Mouse (Mus musculus): ENCODE measurements around the gene Kmt5a. TPM values are rescaled to one million over a fixed set of nuclear protein-coding genes. Genes with fewer than 3 reads are reported as not detected.
"Not testable (repeated sequence)": the region's sequence is repeated elsewhere in the genome, so short reads cannot be mapped to it uniquely, and the experiment has no call there.

The Kmt5a gene
- total RNA-seq, 2 experiments from 2014 or later: 66.3 to 73.0 TPM

DNA sequence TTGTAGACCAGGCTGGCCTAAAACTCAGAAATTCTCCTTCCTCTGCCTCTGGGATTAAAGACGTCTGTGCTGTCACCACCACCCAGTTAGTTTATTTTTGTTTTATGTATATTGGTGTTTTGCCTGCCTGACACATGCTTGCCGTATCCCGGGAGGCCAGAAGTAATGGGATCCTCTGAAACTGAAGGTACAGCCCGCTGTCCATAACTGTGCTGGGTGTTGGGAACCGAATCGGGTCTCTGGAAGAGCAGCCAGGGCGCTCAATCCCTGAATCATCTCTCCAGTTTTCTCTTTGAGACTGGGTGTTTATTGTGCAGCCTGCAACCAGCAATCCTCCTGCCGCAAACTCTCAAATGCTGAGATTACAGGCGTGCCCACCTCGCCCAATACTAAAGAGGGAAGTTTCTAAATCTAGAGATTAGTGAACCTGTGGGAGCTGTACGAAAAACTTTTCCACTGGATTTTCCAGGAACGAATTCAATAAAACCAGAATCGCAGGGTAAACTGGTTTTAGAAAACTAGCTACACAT lies 42.8 kb downstream of the Kmt5a start:
- DNase-seq (ENCODE audit: low spot score in 2 of 2): no peak

GRCm38 (mm10) chr5:124482966-124483654 lies 43.4 kb downstream of the Kmt5a start, which contains the start of gene Snrnp35:
Gene Snrnp35, plus strand, starts transcription at chr5:124483134.
- DNase-seq (ENCODE audit: low spot score in 2 of 2): peak; percentile 80 to 89

GRCm38 (mm10) chr5:124483655-124484396 lies 44.1 kb downstream of the Kmt5a start:
- DNase-seq (ENCODE audit: low spot score in 2 of 2): no peak

GRCm38 (mm10) chr5:124485654-124486053 lies 45.9 kb downstream of the Kmt5a start:
- DNase-seq (ENCODE audit: low spot score in 2 of 2): no peak

DNA sequence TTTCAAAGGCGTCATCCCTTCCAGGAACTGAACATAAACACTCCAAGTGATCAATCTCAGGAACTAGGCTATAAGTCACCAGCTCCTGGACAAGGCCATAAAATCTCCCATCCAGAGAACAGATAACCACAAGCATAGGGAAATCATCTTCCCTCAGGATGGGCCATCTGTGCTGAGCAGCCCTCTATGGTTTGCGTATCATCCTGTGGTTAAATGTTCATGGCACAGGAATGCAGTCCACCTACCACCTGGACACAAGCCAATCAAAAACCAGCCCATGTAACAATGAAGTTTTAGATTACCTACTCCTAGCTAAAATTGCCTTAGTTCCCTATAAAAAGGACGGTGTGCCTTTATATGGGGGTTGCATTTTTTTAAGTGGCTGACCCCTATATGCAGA lies 49.2 kb downstream of the Kmt5a start:
- DNase-seq (ENCODE audit: low spot score in 2 of 2): no peak

- DNase-seq (ENCODE audit: low spot score in 2 of 2): no peak
Observed at GRCm38 (mm10) chr5:124491732-124492131, 52.0 kb downstream of the Kmt5a start.

DNA sequence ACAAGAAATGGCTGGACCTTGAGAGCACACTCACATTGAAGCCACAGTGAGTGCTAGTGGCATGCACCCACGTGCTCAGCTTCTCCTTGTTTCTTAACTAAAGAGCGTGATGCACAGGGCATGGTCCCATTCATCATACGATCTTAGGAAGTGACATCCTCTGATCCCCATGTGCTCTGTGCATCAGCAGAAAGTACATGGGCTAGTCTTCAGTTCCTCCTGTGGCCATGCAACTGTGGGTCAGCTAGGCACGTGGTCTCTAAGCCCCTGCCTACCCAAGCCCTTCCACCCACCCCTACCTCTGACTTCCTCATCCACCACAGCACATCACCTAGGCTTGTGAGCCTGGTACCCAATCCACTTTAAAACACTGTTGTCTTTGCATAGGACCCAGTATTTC lies 52.9 kb downstream of the Kmt5a start:
- DNase-seq (ENCODE audit: low spot score in 2 of 2): no peak

DNA sequence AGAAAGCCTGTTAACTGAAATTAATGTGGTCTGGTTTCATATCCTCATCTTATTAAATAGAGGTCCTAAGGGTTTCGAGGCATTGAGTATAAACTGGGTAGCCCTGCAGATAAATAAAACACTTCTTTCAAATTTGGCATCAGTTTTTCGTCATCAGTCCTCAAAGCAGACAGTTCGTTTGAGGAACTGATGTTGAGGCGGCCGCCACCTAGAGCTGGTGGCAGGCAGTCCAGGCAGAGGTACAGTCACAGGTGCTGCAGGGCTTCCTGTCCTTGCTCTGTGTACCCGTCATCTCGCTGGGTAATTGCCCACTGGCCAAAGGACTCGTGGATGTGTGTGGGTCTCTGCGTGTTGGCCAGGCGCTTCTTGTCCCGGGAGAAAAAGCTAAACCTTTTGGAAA lies 53.7 kb downstream of the Kmt5a start:
- no peak for DNase-seq (ENCODE audit: low spot score in 2 of 2)

DNA sequence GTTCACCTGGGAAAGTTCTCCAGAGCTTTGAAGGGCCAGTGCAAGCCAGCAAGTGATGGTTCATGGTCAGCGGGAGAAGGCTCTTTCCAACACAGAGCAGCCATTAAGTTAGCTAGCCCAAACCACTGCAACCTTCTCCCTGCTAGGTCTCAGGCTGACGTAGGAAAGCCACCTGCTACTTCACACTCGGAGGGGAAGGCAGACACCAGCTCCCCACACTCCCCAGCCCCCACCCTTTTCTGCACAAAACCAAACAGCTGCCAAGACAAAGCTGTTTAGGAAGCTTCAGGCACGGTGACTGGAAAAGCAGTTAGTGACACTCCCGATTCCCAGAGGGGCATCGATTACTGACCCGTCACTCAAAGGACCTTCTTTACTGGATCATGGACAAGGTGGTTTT lies 55.8 kb downstream of the Kmt5a start:
- DNase-seq (ENCODE audit: low spot score in 2 of 2): no peak

DNA sequence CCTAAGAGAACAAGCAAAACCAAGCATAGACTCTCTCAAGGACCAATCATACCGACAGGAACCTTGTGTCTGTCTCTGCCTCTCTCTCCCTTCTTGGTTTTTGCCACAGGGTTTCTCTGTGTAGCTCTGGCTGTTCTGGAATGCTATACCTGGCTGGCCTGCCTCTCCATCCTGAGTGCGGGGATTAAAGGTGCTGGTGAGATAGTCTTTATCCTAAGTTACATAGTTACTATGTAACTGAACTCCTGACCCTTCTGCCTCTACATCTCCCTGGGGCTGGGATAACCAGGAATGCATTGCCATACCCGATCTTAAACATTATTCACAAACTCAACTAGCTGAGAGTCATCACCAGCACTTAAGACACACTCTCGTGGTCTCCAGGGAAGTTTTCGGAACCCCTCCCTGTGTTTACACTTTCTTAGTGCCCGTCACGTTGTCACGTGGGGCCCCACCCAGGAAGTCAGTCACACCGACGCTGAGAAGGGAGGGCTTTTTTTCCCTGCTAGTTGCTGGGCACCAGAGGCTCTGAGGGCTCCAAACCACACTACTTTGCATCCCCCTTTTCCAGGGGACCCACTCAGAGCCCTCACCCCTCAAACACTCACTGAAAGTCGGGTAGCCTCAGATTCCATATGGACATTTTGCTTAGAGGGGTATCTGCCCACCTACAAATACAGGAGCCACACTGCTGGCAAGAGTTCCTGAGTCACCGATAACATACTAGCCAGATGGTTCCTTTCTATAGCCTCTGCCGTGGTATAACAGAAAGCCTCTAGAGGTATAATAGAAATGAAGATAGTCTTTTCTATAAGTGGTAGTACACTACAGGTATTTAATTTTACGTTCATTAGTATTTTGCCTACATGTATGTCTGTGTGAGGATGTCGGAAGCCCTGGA lies 57.1 kb downstream of the Kmt5a start:
- DNase-seq (ENCODE audit: low spot score in 2 of 2): no peak

DNA sequence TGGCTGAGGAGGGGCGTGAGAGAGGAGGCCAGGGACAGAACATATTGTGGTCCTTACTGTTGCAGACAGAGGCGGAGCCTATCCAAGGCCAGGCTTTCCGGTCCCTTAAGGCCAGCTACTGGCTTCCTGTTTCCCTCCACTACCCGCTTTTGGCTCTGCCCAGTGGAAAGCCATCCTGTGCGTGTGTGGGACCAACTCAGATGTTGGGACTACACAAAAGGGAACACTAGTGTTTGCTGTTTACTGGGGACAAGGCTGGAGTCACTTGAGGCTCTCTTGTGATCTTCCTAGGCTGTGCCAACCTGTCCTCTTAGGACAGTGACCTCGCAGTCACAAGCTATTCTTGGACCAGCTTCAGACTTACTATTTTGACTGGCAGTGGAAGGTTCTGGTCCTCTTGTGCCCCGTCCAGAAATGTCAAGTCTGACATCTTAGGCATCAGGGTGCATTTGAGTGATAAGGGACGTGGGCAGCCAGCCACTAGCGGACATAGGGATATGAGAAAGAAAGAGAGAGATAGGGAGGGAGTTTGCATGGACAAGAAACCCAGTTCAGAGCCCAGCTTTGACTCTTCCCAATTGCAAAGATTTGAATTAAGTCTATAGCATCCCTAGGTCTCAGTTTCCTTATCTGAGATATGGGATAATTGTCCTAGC lies 58.6 kb downstream of the Kmt5a start:
- no peak for DNase-seq (ENCODE audit: low spot score in 2 of 2)

GRCm38 (mm10) chr5:124499001-124499400 lies 59.3 kb downstream of the Kmt5a start:
- no peak for DNase-seq (ENCODE audit: low spot score in 2 of 2)

GRCm38 (mm10) chr5:124500037-124500436 lies 60.3 kb downstream of the Kmt5a start:
- DNase-seq (ENCODE audit: low spot score in 2 of 2): not testable (repeated sequence)

GRCm38 (mm10) chr5:124500573-124500972 lies 60.8 kb downstream of the Kmt5a start:
- peak; percentile 42 to 71 for DNase-seq (ENCODE audit: low spot score in 2 of 2)

- DNase-seq (ENCODE audit: low spot score in 2 of 2): no peak
Observed at GRCm38 (mm10) chr5:124501541-124501940, 61.8 kb downstream of the Kmt5a start.

GRCm38 (mm10) chr5:124503742-124504141 lies 64.0 kb downstream of the Kmt5a start:
- DNase-seq (ENCODE audit: low spot score in 2 of 2): peak; percentile 87 to 96

- no peak for DNase-seq (ENCODE audit: low spot score in 2 of 2)
Observed at GRCm38 (mm10) chr5:124505235-124505634, 65.5 kb downstream of the Kmt5a start.

GRCm38 (mm10) chr5:124506731-124507359 lies 67.1 kb downstream of the Kmt5a start:
- no peak for DNase-seq (ENCODE audit: low spot score in 2 of 2)

DNA sequence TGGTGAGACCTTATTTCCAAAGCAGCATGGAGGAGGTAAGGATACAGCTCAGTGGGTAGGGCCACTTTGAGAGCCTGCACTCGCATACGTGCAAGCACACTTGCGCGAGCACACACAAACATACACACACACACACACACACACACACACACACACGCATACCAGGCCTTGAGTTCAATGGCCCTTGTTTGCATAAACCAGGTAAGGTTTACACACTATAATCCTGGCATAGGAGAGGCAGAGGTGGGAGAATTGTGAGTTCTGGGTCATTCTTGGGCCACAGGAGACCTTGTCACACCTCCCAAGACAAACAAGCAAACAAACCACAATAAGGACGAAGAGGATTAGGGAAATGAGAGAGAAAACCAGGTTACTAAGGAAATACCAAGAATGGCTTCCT lies 69.5 kb downstream of the Kmt5a start:
- no peak for DNase-seq (ENCODE audit: low spot score in 2 of 2)

DNA sequence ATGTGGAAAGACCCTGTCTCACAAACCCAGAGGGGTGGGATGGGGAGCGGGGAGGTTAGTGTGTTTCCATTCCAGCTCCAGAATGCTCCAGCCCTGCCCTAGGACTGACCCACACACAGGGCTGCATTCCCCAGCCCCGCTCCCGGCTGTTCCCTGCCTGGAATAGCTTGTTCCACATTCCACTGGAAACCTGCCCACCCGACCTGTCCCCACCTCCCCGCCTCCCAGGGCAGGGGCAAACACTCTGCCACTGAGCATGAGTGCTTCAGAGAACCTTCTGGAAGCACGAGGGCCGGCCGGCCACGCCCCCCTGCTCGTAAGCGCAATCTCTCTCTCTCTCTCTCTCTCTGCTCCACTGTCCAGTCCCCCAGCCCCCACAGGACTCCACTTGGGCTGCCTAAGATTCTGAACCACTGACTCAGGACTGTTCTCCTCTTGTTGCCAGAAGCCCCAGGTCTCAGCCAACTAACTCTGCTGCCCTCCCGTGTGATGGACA lies 70.1 kb downstream of the Kmt5a start:
- no peak for DNase-seq (ENCODE audit: low spot score in 2 of 2)
